Mouse (Mus musculus) hindbrain, postnatal 0 days (tissue): ENCODE results near the gene Fbxo48. TPM values are rescaled to one million over a fixed set of nuclear protein-coding genes. Genes with fewer than 3 reads are reported as not detected.

Experiments
- ATAC-seq: fragments of 200-750 bp; cut with Nextera tagmentation; 2 replicates; pipeline ENCODE4 v1.8.0; 2017; ENCODE audit warnings: mild to moderate bottlenecking, moderate TSS enrichment, moderate library complexity
- DNase-seq: peaks from one replicate; pipeline ENCODE4 v3.0.0-alpha.2; 2015; ENCODE audit warnings: low spot score
- H3K27ac ChIP-seq: fragments of 300-500 bp; sonication (generic); 2 replicates; pipeline ENCODE4 v1.5.1; 2014; ENCODE audit warnings: mild to moderate bottlenecking
- H3K27me3 ChIP-seq: fragments of 300-500 bp; sonication (generic); 2 replicates; pipeline ENCODE4 v1.6.1; 2014; ENCODE audit warnings: low read length, mixed read lengths; ENCODE audit not compliant: insufficient read depth
- H3K36me3 ChIP-seq: fragments of 300-500 bp; sonication (generic); 2 replicates; pipeline ENCODE4 v1.6.1; 2014; ENCODE audit warnings: low read length, mixed read lengths; ENCODE audit not compliant: insufficient read depth
- H3K4me1 ChIP-seq: fragments of 300-500 bp; sonication (generic); 2 replicates; pipeline ENCODE4 v1.6.1; 2014; ENCODE audit warnings: antibody characterized with exemption, low read length, mixed read lengths; ENCODE audit not compliant: insufficient read depth
- H3K4me2 ChIP-seq: fragments of 300-500 bp; sonication (generic); 2 replicates; pipeline ENCODE4 v1.6.1; 2014; ENCODE audit warnings: low read depth, mild to moderate bottlenecking, low read length, moderate library complexity, mixed read lengths
- H3K4me3 ChIP-seq: fragments of 300-500 bp; sonication (generic); 2 replicates; pipeline ENCODE4 v1.5.1; 2014; ENCODE audit warnings: low read length
- H3K9ac ChIP-seq: fragments of 300-500 bp; sonication (generic); replicated peaks from 2 replicates; pipeline ENCODE4 v1.6.1; 2014; ENCODE audit warnings: mild to moderate bottlenecking, low read length, moderate library complexity, mixed read lengths
- H3K9me3 ChIP-seq: fragments of 300-500 bp; sonication (generic); 2 replicates; pipeline ENCODE4 v1.6.1; 2016; ENCODE audit warnings: low read length, mixed read lengths
- CTCF ChIP-seq: IDR thresholded peaks from 2 replicates; pipeline ENCODE4 v1.5.1; 2016; ENCODE audit warnings: antibody characterized with exemption, control low read depth, low read depth
- WGBS: fragments of 180-500 bp; shearing (Covaris S2); extraction: QIAGEN DNeasy Blood & Tissue Kit; methylation state at CpG from one replicate; pipeline ENCODE4 v1.1.7; 2014; 5-methylcytosine and 5-hydroxymethylcytosine counted together
- polyA plus RNA-seq: library from polyadenylated mRNA; unstranded; fragments of >200 nt; fragmentation: Nextera tagmentation; extraction: Ambion mirVana; gene quantifications from 2 replicates; pipeline ENCODE4 v1.2.1, GENCODE M21; 2015
- total RNA-seq: library from RNA; depleted of rRNA; stranded (reverse); fragments of >200 nt; gene quantifications from 2 replicates; pipeline ENCODE4 v1.2.3, GENCODE M21; 2014; rRNA removed

The Fbxo48 gene
- 0.29 and 0.78 TPM in 2 replicates for total RNA-seq
- polyA plus RNA-seq, result 0.42 and 0.54 TPM in 2 replicates

GRCm38 (mm10) chr11:16950976-16951760 is at the start of gene Fbxo48:
Gene Fbxo48 (plus strand): TSS chr11:16951375.
- no peak within 1 kb of the TSS for H3K27ac ChIP-seq
- H3K4me2 ChIP-seq, result peak within 1 kb of the TSS; percentile 97
- H3K9me3 ChIP-seq, result no peaks in the 10 kb centered on the region
- DNase-seq (peak; percentile 98), ATAC-seq (peak; percentile 100)
- H3K36me3 ChIP-seq, result no peaks in the 10 kb centered on the region
- peak within 1 kb of the TSS; percentile 62 for H3K9ac ChIP-seq
- WGBS, result 0% methylated on average over 38 of the region's 38 CpGs
- peak within 1 kb of the TSS; percentile 67 for H3K4me3 ChIP-seq
- TF ChIP-seq CTCF, result peak; percentile 0; the same call in 1 of the 2 replicates
- peaks cover 4% of the 10 kb centered on the region; the same call in 1 of the 2 replicates for H3K4me1 ChIP-seq
- no peaks in the 10 kb centered on the region for H3K27me3 ChIP-seq

DNA sequence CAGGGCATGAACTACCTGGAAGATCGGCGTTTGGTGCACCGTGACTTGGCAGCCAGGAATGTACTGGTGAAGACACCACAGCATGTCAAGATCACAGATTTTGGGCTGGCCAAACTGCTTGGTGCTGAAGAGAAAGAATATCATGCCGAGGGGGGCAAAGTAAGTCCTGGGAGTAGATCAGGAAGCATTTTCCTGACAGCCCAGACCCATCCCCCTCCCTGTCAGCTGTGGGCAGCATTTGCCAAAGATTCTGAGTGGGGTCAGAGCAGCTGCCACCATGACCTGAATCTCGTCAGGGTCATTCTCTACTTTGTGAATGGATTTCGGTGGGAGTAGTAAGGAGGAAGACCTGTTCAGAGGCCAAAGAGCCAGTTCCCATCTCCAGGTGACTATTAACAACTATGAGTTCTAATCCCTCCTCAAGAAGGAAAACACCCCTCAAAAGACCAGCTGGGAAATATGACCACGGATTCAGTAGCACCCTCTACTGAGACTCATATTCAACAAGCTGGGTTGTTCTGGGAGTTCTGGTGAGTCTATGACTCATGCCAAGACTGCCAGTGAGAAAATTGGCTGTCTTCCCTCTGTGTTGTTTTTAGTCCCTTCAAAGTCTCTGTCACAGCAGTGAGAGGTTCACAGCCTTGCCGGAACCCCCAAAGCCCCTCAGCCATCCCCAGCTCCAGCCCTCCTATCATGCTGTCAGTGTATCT is 46.7 kb upstream of the Fbxo48 start:
- Histone ChIP-seq H3K9me3 (no peaks in the 10 kb centered on the region), H3K27ac (no peak overlapping the region), H3K4me3 (no peak overlapping the region), H3K4me1 (no peaks in the 10 kb centered on the region; the same call in 1 of the 2 replicates), H3K4me2 (no peak overlapping the region), H3K27me3 (no peaks in the 10 kb centered on the region), H3K9ac (no peak overlapping the region), H3K36me3 (no peaks in the 10 kb centered on the region)
- no peak for TF ChIP-seq CTCF
- 70% methylated on average over 8 of the region's 8 CpGs for WGBS
- ATAC-seq (peak; percentile 47; the same call in 1 of the 2 replicates), DNase-seq (peak; percentile 26)

DNA sequence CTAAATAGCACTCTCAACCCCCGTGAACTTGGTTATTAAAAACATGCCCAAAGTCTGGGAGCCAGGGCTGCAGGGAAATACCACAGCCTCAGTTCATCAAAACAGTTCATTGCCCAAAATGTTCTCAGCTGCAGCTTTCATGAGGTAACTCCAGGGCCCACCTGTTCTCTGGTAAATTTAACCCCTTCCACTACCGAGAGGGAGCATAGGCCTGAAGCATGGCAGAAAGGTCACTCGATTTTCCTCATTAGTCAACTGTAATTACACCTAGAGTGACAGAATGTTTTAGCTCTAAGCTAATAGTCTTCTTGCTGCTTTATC is 46.2 kb upstream of the Fbxo48 start:
- H3K36me3 ChIP-seq, result no peaks in the 10 kb centered on the region
- H3K9ac ChIP-seq, result no peak overlapping the region
- H3K4me1 ChIP-seq, result no peaks in the 10 kb centered on the region; the same call in 1 of the 2 replicates
- TF ChIP-seq CTCF, result no peak
- ATAC-seq (no peak), DNase-seq (no peak)
- no peak overlapping the region for H3K4me3 ChIP-seq
- no peaks in the 10 kb centered on the region for H3K9me3 ChIP-seq
- no peak overlapping the region for H3K27ac ChIP-seq
- no peaks in the 10 kb centered on the region for H3K27me3 ChIP-seq
- 62% methylated on average over 3 of the region's 3 CpGs for WGBS
- H3K4me2 ChIP-seq, result no peak overlapping the region

- Histone ChIP-seq H3K27ac (no peak overlapping the region), H3K36me3 (no peaks in the 10 kb centered on the region; the same call in 1 of the 2 replicates), H3K4me2 (no peak overlapping the region), H3K4me1 (no peaks in the 10 kb centered on the region; the same call in 1 of the 2 replicates), H3K9me3 (no peaks in the 10 kb centered on the region), H3K27me3 (no peaks in the 10 kb centered on the region), H3K9ac (no peak overlapping the region), H3K4me3 (no peak overlapping the region)
- no peak for ATAC-seq
- TF ChIP-seq CTCF, result no peak
- 98% methylated on average over 2 of the region's 2 CpGs for WGBS
- DNase-seq, result no peak
Observed at GRCm38 (mm10) chr11:16906530-16906929, 44.6 kb upstream of the Fbxo48 start.

GRCm38 (mm10) chr11:16907517-16908129 is 43.6 kb upstream of the Fbxo48 start:
- H3K4me1 ChIP-seq, result no peaks in the 10 kb centered on the region; the same call in 1 of the 2 replicates
- no peaks in the 10 kb centered on the region for H3K27me3 ChIP-seq
- ATAC-seq, result no peak
- no peaks in the 10 kb centered on the region; the same call in 1 of the 2 replicates for H3K36me3 ChIP-seq
- H3K4me3 ChIP-seq, result no peak overlapping the region
- H3K4me2 ChIP-seq, result no peak overlapping the region
- no peak for TF ChIP-seq CTCF
- no peak for DNase-seq
- H3K9ac ChIP-seq, result no peak overlapping the region
- no peak overlapping the region for H3K27ac ChIP-seq
- WGBS, result 97% methylated on average over 1 of the region's 1 CpGs
- no peaks in the 10 kb centered on the region for H3K9me3 ChIP-seq

DNA sequence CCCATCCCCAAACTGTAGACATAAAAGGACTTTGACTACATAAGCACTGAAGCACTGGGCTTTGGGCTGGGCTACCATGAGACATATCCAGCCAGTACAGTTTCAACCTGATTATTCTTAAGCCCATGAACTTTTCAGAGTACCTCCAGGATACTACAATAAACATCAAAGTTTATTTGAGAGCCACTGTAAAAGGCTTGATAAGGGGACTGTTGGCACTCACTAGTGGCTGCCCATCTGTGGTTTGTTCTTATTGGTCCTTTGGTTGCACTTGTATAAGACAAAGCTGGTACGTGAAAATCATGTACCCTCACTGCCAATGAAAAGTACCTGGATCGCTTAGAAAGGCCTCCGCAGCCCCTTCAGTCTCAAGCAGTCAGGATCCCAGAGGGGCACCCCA is 36.4 kb upstream of the Fbxo48 start:
- Histone ChIP-seq H3K4me3 (no peak overlapping the region), H3K36me3 (no peaks in the 10 kb centered on the region; the same call in 1 of the 2 replicates), H3K9ac (no peak overlapping the region), H3K4me2 (no peak overlapping the region), H3K9me3 (no peaks in the 10 kb centered on the region), H3K27ac (no peak overlapping the region), H3K4me1 (no peaks in the 10 kb centered on the region), H3K27me3 (no peaks in the 10 kb centered on the region)
- DNase-seq (no peak), ATAC-seq (no peak)
- WGBS, result 72% methylated on average over 3 of the region's 3 CpGs
- no peak for TF ChIP-seq CTCF
